Mouse (Mus musculus) spleen, postnatal 36 days (tissue): ENCODE results near the gene Carmil3.
A peak's percentile ranks its signal among the peaks of the same experiment; 100 is the strongest.

ENCODE experiments used
- DNase-seq, 2 experiments: peaks; one replicate each; pipeline ENCODE4 v3.0.0; 2022; ENCODE audit warnings: low spot score in 2 of 2, mixed read lengths in 1 of 2

The Carmil3 gene

GRCm38 (mm10) chr14:55495509-55496240, 5.2 kb downstream of the Carmil3 start:
- no peak for DNase-seq

GRCm38 (mm10) chr14:55496761-55497448, 6.5 kb downstream of the Carmil3 start:
- no peak for DNase-seq

GRCm38 (mm10) chr14:55497449-55497821, 7.0 kb downstream of the Carmil3 start:
- peak; percentile 82 to 84 for DNase-seq

GRCm38 (mm10) chr14:55505612-55506011, 15.2 kb downstream of the Carmil3 start:
- no peak for DNase-seq

GRCm38 (mm10) chr14:55507801-55508200, 17.4 kb downstream of the Carmil3 start:
- DNase-seq = no peak

GRCm38 (mm10) chr14:55509540-55509939, 19.1 kb downstream of the Carmil3 start:
- DNase-seq = no peak

- no peak for DNase-seq
These were observed 19.8 kb downstream of the Carmil3 start, which contains the start of gene Cpne6 for GRCm38 (mm10) chr14:55510125-55510731. Cpne6 (plus strand) TSS chr14:55510445.

- DNase-seq = no peak
These were observed 20.6 kb downstream of the Carmil3 start for GRCm38 (mm10) chr14:55511037-55511436.

GRCm38 (mm10) chr14:55513927-55514326, 23.5 kb downstream of the Carmil3 start:
- no peak for DNase-seq

GRCm38 (mm10) chr14:55515846-55516245, 25.4 kb downstream of the Carmil3 start:
- DNase-seq = no peak

- no peak for DNase-seq
These were observed 28.4 kb downstream of the Carmil3 start for GRCm38 (mm10) chr14:55518897-55519296.

GRCm38 (mm10) chr14:55519604-55520003, 29.2 kb downstream of the Carmil3 start:
- DNase-seq = no peak

- DNase-seq = no peak
These were observed 30.3 kb downstream of the Carmil3 start for GRCm38 (mm10) chr14:55520451-55521361.

- no peak for DNase-seq
These were observed 33.6 kb downstream of the Carmil3 start for GRCm38 (mm10) chr14:55524062-55524461.

- DNase-seq = no peak
These were observed 34.3 kb downstream of the Carmil3 start, which contains the start of gene Nrl for GRCm38 (mm10) chr14:55524785-55525184. Nrl (minus strand) TSS chr14:55524981.

GRCm38 (mm10) chr14:55526674-55527073, 36.2 kb downstream of the Carmil3 start:
- no peak for DNase-seq

GRCm38 (mm10) chr14:55527940-55528339, 37.5 kb downstream of the Carmil3 start:
- peak in 1 of 2 experiments; percentile 43 for DNase-seq

- DNase-seq = no peak
These were observed 45.8 kb downstream of the Carmil3 start for GRCm38 (mm10) chr14:55536116-55536745.

GRCm38 (mm10) chr14:55540067-55540786, 49.8 kb downstream of the Carmil3 start, which contains the start of gene Pck2:
Pck2 (plus strand) TSS chr14:55540266.
- peak; percentile 91 to 94 for DNase-seq

GRCm38 (mm10) chr14:55540787-55541321, 50.4 kb downstream of the Carmil3 start:
- DNase-seq = peak; percentile 86
